Mouse (Mus musculus): Measurements from ENCODE around the gene Ppp4c. TPM values are rescaled to one million over a fixed set of nuclear protein-coding genes. Genes with fewer than 3 reads are reported as not detected.
A peak's percentile ranks its signal among the peaks of the same experiment; 100 is the strongest.

Ppp4c gene
- polyA plus RNA-seq, 1 experiment from 2014 or later: 407 TPM

DNA sequence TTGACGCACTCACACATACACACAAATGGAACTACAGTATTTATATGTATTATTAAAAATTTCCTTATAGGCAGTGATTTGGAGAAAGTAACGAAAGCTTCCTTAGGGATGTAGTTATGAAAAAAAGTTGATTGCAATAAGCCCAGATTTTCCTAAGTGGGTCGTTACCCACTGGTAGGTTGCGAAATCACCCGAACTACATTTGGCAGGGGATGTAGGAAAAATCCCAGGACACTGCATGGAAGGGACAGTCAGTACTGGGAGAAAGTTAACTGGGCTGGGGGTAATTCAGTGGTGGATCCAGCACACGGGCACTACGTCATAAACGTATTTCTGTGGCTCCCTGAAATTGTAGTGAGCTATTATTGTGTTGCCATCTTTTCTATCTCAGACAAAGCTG lies 24.2 kb upstream of the Ppp4c start:
- Histone ChIP-seq H3K4me1 (0 out of 2 replicates have a peak, but pooled peaks cover 2% of the 10 kb centered on the region), H3K36me3 (no peaks in the 10 kb centered on the region), H3K27ac (replicated peaks) (no peak overlapping the region), H3K27me3 (ENCODE audit: low read depth, poor library complexity, severe bottlenecking) (no peaks in the 10 kb centered on the region), H3K4me3 (no peak overlapping the region), H3K9me3 (replicated peaks) (no peaks in the 10 kb centered on the region)
- 93% methylated on average over 8 of the region's 8 CpGs for WGBS
- no peak for DNase-seq (ENCODE audit: low spot score)

DNA sequence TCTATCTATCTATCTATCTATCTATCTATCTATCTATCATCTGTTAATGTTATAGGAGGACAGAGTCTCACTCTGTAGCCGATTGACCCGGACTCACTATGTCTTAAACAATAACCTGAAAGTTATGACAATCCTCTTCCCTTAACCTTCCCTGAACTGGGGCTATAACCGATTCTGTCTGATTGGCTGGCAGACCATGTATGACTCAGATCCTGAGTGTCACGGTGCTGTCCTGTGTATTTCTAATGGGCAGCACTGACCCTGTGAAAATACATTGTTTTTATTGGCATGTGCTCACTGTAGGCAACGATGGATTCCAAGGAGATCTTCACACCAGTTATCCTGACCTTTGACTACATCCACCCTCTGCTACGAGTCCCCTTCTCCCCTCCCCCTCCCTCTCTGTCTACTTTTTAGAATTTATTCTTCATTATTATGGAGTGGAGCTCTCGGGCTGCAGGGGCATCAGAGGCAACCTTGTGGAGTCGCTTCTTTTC lies 23.5 kb upstream of the Ppp4c start:
- 0 out of 2 replicates have a peak, but pooled peaks cover 2% of the 10 kb centered on the region for H3K4me1 ChIP-seq
- H3K27me3 ChIP-seq (ENCODE audit: low read depth, poor library complexity, severe bottlenecking): no peaks in the 10 kb centered on the region
- no peak overlapping the region for H3K27ac ChIP-seq (replicated peaks)
- H3K9me3 ChIP-seq (replicated peaks): no peaks in the 10 kb centered on the region
- DNase-seq (ENCODE audit: low spot score): no peak
- H3K36me3 ChIP-seq: no peaks in the 10 kb centered on the region
- 68% methylated on average over 8 of the region's 8 CpGs for WGBS
- no peak overlapping the region for H3K4me3 ChIP-seq

- H3K4me3 ChIP-seq: peak overlapping the region; percentile 71
- peak overlapping the region; percentile 94 for H3K27ac ChIP-seq (replicated peaks)
Observed at GRCm38 (mm10) chr7:126809723-126810369, 17.6 kb upstream of the Ppp4c start.

GRCm38 (mm10) chr7:126808703-126809455 lies 16.6 kb upstream of the Ppp4c start:
- no peaks in the 10 kb centered on the region for H3K27me3 ChIP-seq (ENCODE audit: low read depth, poor library complexity, severe bottlenecking)
- no peaks in the 10 kb centered on the region for H3K9me3 ChIP-seq (replicated peaks)
- peak overlapping the region; percentile 94 for H3K27ac ChIP-seq (replicated peaks)
- under 1% methylated on average over 43 of the region's 43 CpGs for WGBS
- H3K4me3 ChIP-seq: peak overlapping the region; percentile 71
- peaks cover 37% of the 10 kb centered on the region for H3K36me3 ChIP-seq
- DNase-seq (ENCODE audit: low spot score): peak; percentile 91
- H3K4me1 ChIP-seq: peaks cover 30% of the 10 kb centered on the region

More at GRCm38 (mm10) chr7:126809723-126810369, 17.6 kb upstream of the Ppp4c start:
- WGBS: 70% methylated on average over 5 of the region's 5 CpGs
- no peaks in the 10 kb centered on the region for H3K9me3 ChIP-seq (replicated peaks)
- H3K36me3 ChIP-seq: peaks cover 28% of the 10 kb centered on the region
- peaks cover 31% of the 10 kb centered on the region for H3K4me1 ChIP-seq
- DNase-seq (ENCODE audit: low spot score): no peak
- H3K27me3 ChIP-seq (ENCODE audit: low read depth, poor library complexity, severe bottlenecking): no peaks in the 10 kb centered on the region

DNA sequence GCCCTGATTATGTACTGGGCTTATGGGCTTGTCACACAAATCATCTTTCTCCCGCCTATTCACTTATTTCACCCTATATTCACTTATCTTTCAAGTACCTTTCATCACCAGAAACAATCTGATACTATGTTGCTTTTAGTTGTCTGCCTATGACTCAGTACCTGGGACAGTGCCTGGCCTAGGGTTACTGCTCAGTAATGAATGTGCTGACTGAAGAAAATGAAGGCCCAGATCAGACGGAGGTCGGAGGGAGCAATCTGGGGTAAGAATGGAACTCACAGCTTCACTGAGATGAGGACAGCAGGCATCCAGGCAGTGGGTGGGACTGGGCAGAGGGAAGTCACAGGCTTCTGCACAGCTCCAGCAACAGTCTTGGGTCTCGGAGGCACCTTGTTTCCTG lies 15.1 kb upstream of the Ppp4c start:
- 85% methylated on average over 4 of the region's 4 CpGs for WGBS
- Histone ChIP-seq H3K4me3 (peak overlapping the region; percentile 71), H3K9me3 (replicated peaks) (no peaks in the 10 kb centered on the region), H3K4me1 (peaks cover 29% of the 10 kb centered on the region), H3K27ac (replicated peaks) (peak overlapping the region; percentile 94), H3K36me3 (peaks cover 52% of the 10 kb centered on the region), H3K27me3 (ENCODE audit: low read depth, poor library complexity, severe bottlenecking) (no peaks in the 10 kb centered on the region)
- DNase-seq (ENCODE audit: low spot score): no peak

- DNase-seq (ENCODE audit: low spot score): no peak
- Histone ChIP-seq H3K27me3 (ENCODE audit: low read depth, poor library complexity, severe bottlenecking) (no peaks in the 10 kb centered on the region), H3K9me3 (replicated peaks) (no peaks in the 10 kb centered on the region), H3K4me3 (peak overlapping the region; percentile 71; the same call in 1 of the 2 replicates), H3K36me3 (peaks cover 56% of the 10 kb centered on the region), H3K27ac (replicated peaks) (no peak overlapping the region), H3K4me1 (peaks cover 29% of the 10 kb centered on the region)
- WGBS: 92% methylated on average over 6 of the region's 6 CpGs
Observed at GRCm38 (mm10) chr7:126806956-126807355, 14.7 kb upstream of the Ppp4c start.

DNA sequence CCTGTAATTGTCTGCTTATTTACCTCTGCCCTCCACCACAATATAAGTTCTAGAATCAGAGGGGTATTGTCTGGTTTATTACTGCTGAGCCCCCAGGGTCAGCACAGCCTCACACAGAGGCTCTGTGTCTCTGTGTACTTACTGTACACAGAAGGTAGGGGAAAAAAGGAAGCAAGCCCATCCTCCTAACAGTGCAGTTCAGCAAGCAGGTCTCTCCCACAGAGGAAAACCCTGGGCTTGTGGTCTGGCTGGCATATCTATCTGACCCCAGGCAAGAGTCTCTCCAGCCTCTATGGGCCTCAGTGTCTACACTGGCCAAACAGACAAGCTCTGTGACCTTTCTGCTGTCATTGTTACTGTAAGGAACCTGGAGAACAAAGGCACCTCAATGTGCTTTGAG lies 11.5 kb upstream of the Ppp4c start:
- no peak for DNase-seq (ENCODE audit: low spot score)
- Histone ChIP-seq H3K4me1 (peaks cover 36% of the 10 kb centered on the region), H3K36me3 (peaks cover 70% of the 10 kb centered on the region), H3K27ac (replicated peaks) (no peak overlapping the region), H3K9me3 (replicated peaks) (no peaks in the 10 kb centered on the region), H3K27me3 (ENCODE audit: low read depth, poor library complexity, severe bottlenecking) (no peaks in the 10 kb centered on the region), H3K4me3 (no peak overlapping the region)

GRCm38 (mm10) chr7:126803181-126803580 lies 10.9 kb upstream of the Ppp4c start:
- no peak for DNase-seq (ENCODE audit: low spot score)
- Histone ChIP-seq H3K27ac (replicated peaks) (no peak overlapping the region), H3K9me3 (replicated peaks) (no peaks in the 10 kb centered on the region), H3K27me3 (ENCODE audit: low read depth, poor library complexity, severe bottlenecking) (no peaks in the 10 kb centered on the region), H3K4me1 (peaks cover 33% of the 10 kb centered on the region), H3K4me3 (no peak overlapping the region), H3K36me3 (peaks cover 70% of the 10 kb centered on the region)
- WGBS: 93% methylated on average over 6 of the region's 6 CpGs

DNA sequence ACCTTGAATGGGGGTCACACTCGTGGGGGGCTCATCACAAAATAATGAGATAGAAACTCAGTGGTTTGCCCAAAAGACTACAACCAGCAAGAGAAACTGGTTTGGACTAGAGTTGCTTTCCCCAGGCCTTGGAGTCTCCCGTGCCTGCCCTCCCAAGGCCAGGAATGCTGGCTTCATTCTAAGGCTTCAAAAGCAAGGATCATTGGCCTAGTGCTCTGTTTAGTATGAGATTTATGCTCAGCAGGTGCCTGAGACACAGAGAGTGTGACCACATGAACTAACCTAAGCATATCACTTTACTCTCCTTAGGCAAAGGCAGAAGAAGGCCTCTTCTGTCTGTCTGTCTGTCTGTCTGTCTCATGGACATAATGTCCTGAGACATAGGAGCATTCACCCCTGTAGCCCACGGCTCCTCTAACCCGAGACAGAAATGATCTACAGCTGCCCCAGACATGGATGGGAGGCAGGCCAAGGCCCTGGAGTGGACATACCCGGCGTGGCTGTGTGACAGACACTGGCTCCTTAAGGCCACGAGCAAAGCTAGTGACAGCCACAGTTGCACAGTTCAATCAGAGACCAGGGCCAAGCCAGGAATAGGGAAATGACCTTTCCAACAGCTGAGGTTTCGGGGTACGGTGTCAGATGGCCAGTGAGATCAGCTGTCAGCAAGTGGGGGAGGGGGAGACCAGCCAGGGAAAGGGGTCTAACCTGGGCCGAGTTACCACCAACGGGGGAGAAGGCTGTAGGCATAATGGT lies 10.0 kb upstream of the Ppp4c start:
- DNase-seq (ENCODE audit: low spot score): no peak
- no peaks in the 10 kb centered on the region for H3K27me3 ChIP-seq (ENCODE audit: low read depth, poor library complexity, severe bottlenecking)
- peaks cover 33% of the 10 kb centered on the region for H3K4me1 ChIP-seq
- 89% methylated on average over 11 of the region's 11 CpGs for WGBS
- peaks cover 72% of the 10 kb centered on the region for H3K36me3 ChIP-seq
- H3K4me3 ChIP-seq: no peak overlapping the region
- no peak overlapping the region for H3K27ac ChIP-seq (replicated peaks)
- H3K9me3 ChIP-seq (replicated peaks): no peaks in the 10 kb centered on the region

GRCm38 (mm10) chr7:126801057-126801422 lies 8.7 kb upstream of the Ppp4c start:
- H3K4me3 ChIP-seq: no peak overlapping the region
- H3K9me3 ChIP-seq (replicated peaks): no peaks in the 10 kb centered on the region
- 95% methylated on average over 16 of the region's 16 CpGs for WGBS
- DNase-seq (ENCODE audit: low spot score): no peak
- H3K27ac ChIP-seq (replicated peaks): peak overlapping the region; percentile 97
- peaks cover 42% of the 10 kb centered on the region for H3K4me1 ChIP-seq
- H3K27me3 ChIP-seq (ENCODE audit: low read depth, poor library complexity, severe bottlenecking): no peaks in the 10 kb centered on the region
- peaks cover 72% of the 10 kb centered on the region for H3K36me3 ChIP-seq

- H3K4me3 ChIP-seq: peak overlapping the region; percentile 96
- no peaks in the 10 kb centered on the region for H3K27me3 ChIP-seq (ENCODE audit: low read depth, poor library complexity, severe bottlenecking)
- H3K4me1 ChIP-seq: peaks cover 47% of the 10 kb centered on the region
- peak overlapping the region; percentile 97 for H3K27ac ChIP-seq (replicated peaks)
- no peaks in the 10 kb centered on the region for H3K9me3 ChIP-seq (replicated peaks)
- H3K36me3 ChIP-seq: peaks cover 72% of the 10 kb centered on the region
- WGBS: 44% methylated on average over 5 of the region's 5 CpGs
- no peak for DNase-seq (ENCODE audit: low spot score)
Observed at GRCm38 (mm10) chr7:126800269-126801056, 8.2 kb upstream of the Ppp4c start.

Data from midbrain, embryonic 10.5 days (tissue).